Mouse (Mus musculus): ENCODE results near the gene Hmgxb4.

Gene Hmgxb4

GRCm38 (mm10) chr8:75018274-75018972 is 25.3 kb downstream of the Hmgxb4 start:
- DNase-seq: peak; percentile 56 to 65

- peak in 1 of 2 experiments; percentile 32 for DNase-seq
Observed at GRCm38 (mm10) chr8:75023660-75024316, 30.6 kb downstream of the Hmgxb4 start.

- no peak for DNase-seq
Observed at GRCm38 (mm10) chr8:75025809-75026208, 32.7 kb downstream of the Hmgxb4 start.

- DNase-seq: no peak
Observed at GRCm38 (mm10) chr8:75030453-75031024, 37.4 kb downstream of the Hmgxb4 start.

GRCm38 (mm10) chr8:75032961-75033360 is 39.8 kb downstream of the Hmgxb4 start:
- DNase-seq: no peak

- peak; percentile 98 for DNase-seq
Observed at GRCm38 (mm10) chr8:75033511-75034243, 40.5 kb downstream of the Hmgxb4 start, which contains the start of gene Tom1. Tom1 (plus strand) TSS chr8:75033705.

GRCm38 (mm10) chr8:75034285-75034684 is 41.1 kb downstream of the Hmgxb4 start:
- no peak for DNase-seq

- no peak for DNase-seq
Observed at GRCm38 (mm10) chr8:75035640-75036039, 42.5 kb downstream of the Hmgxb4 start.

GRCm38 (mm10) chr8:75038497-75038896 is 45.3 kb downstream of the Hmgxb4 start:
- DNase-seq: peak; percentile 28 to 56

GRCm38 (mm10) chr8:75039754-75040153 is 46.6 kb downstream of the Hmgxb4 start:
- no peak for DNase-seq

GRCm38 (mm10) chr8:75042171-75042570 is 49.0 kb downstream of the Hmgxb4 start:
- DNase-seq: no peak

GRCm38 (mm10) chr8:75042974-75043373 is 49.8 kb downstream of the Hmgxb4 start:
- DNase-seq: no peak

GRCm38 (mm10) chr8:75046303-75046702 is 53.1 kb downstream of the Hmgxb4 start:
- DNase-seq: no peak

- no peak for DNase-seq
Observed at GRCm38 (mm10) chr8:75047784-75048183, 54.6 kb downstream of the Hmgxb4 start.

- DNase-seq: no peak
Observed at GRCm38 (mm10) chr8:75053342-75053741, 60.2 kb downstream of the Hmgxb4 start.

GRCm38 (mm10) chr8:75055673-75056072 is 62.5 kb downstream of the Hmgxb4 start:
- no peak for DNase-seq

GRCm38 (mm10) chr8:75060022-75060421 is 66.9 kb downstream of the Hmgxb4 start:
- DNase-seq: no peak

GRCm38 (mm10) chr8:75060815-75061214 is 67.7 kb downstream of the Hmgxb4 start:
- no peak for DNase-seq

- DNase-seq: no peak
Observed at GRCm38 (mm10) chr8:75063290-75063689, 70.1 kb downstream of the Hmgxb4 start.

GRCm38 (mm10) chr8:75064790-75065189 is 71.6 kb downstream of the Hmgxb4 start:
- no peak for DNase-seq

GRCm38 (mm10) chr8:75067287-75067686 is 74.1 kb downstream of the Hmgxb4 start:
- no peak for DNase-seq

GRCm38 (mm10) chr8:75070297-75070696 is 77.1 kb downstream of the Hmgxb4 start:
- DNase-seq: peak; percentile 43 to 61

Data from kidney, postnatal 25 days (tissue).